ENCODE assay signal across 12 mouse cellular contexts in genomic region chr1:92671326-92671725, GRCm38 (mm10). TPM values are rescaled to one million over a fixed set of nuclear protein-coding genes. Genes with fewer than 3 reads are reported as not detected.
"Had no signal": no experiment of that assay in that cellular context is flagged by ENCODE, and none has a peak within 500 bp of the region (broad histone marks: within the 10 kb centered on the region; RNA-seq: fewer than 3 reads in every experiment).

No protein-coding gene starts in this region.

- DNase-seq: retina, postnatal 1 day; right cerebral cortex, adult 18-20 months; right cerebral cortex, postnatal 14 days; right cerebral cortex, postnatal 25 days; right cerebral cortex, postnatal 4 days; spleen, adult 18-20 months; thymus, adult 18-20 months; thymus, adult 2 months; thymus, postnatal 25 days; thymus, postnatal 36 days; thymus, postnatal 4 days had no signal

RNA-seq across cellular contexts. Expression of gene Otos, which starts 22.7 kb away (rescaled TPM):
- total RNA-seq: neutrophil, adult 5-6 weeks had no signal
